Mouse (Mus musculus): Measurements from ENCODE around the gene Pip5k1b.

GRCm38 (mm10) chr19:24259390-24260351, 296.0 kb downstream of the Pip5k1b start:
- no peak for TF ChIP-seq CTCF (conservative IDR thresholded peaks at IDR 0.05; ENCODE audit: low read length)
- TF ChIP-seq POU5F1 (IDR thresholded peaks at IDR 0.05; ENCODE audit: borderline replicate concordance, low read length) = no peak

Data from E14TG2a.4 (cell line).